Mouse (Mus musculus): ENCODE data around the gene Fermt1.
A peak's percentile ranks its signal among the peaks of the same experiment; 100 is the strongest.

Fermt1 gene

GRCm38 (mm10) chr2:132922076-132922873, 23.4 kb downstream of the Fermt1 start:
- no peak for DNase-seq (ENCODE audit: low read depth, low spot score)

GRCm38 (mm10) chr2:132914785-132915184, 30.9 kb downstream of the Fermt1 start:
- peak; percentile 68 for DNase-seq (ENCODE audit: low read depth, low spot score)

- peak; percentile 40 for DNase-seq (ENCODE audit: low read depth, low spot score)
These were observed 38.9 kb downstream of the Fermt1 start for GRCm38 (mm10) chr2:132906763-132907162.

GRCm38 (mm10) chr2:132904961-132905360, 40.7 kb downstream of the Fermt1 start:
- DNase-seq (ENCODE audit: low read depth, low spot score), result no peak

- peak; percentile 81 for DNase-seq (ENCODE audit: low read depth, low spot score)
These were observed 42.2 kb downstream of the Fermt1 start for GRCm38 (mm10) chr2:132903498-132903897.

GRCm38 (mm10) chr2:132902056-132902455, 43.6 kb downstream of the Fermt1 start:
- DNase-seq (ENCODE audit: low read depth, low spot score), result no peak

- DNase-seq (ENCODE audit: low read depth, low spot score), result no peak
These were observed 44.1 kb downstream of the Fermt1 start for GRCm38 (mm10) chr2:132901636-132902035.

- no peak for DNase-seq (ENCODE audit: low read depth, low spot score)
These were observed 45.1 kb downstream of the Fermt1 start for GRCm38 (mm10) chr2:132900596-132900995.

- no peak for DNase-seq (ENCODE audit: low read depth, low spot score)
These were observed 47.5 kb downstream of the Fermt1 start for GRCm38 (mm10) chr2:132898211-132898610.

GRCm38 (mm10) chr2:132893826-132894225, 51.9 kb downstream of the Fermt1 start:
- peak; percentile 74 for DNase-seq (ENCODE audit: low read depth, low spot score)

GRCm38 (mm10) chr2:132885312-132885711, 60.4 kb downstream of the Fermt1 start:
- peak; percentile 43 for DNase-seq (ENCODE audit: low read depth, low spot score)

- peak; percentile 37 for DNase-seq (ENCODE audit: low read depth, low spot score)
These were observed 61.3 kb downstream of the Fermt1 start for GRCm38 (mm10) chr2:132884303-132884967.

- DNase-seq (ENCODE audit: low read depth, low spot score), result no peak
These were observed 64.7 kb downstream of the Fermt1 start, which contains the start of gene Lrrn4 for GRCm38 (mm10) chr2:132880844-132881645. TSS of gene Lrrn4 (minus strand) at chr2:132880891.

GRCm38 (mm10) chr2:132879261-132880044, 66.3 kb downstream of the Fermt1 start:
- peak; percentile 53 for DNase-seq (ENCODE audit: low read depth, low spot score)

GRCm38 (mm10) chr2:132876991-132877390, 68.7 kb downstream of the Fermt1 start:
- no peak for DNase-seq (ENCODE audit: low read depth, low spot score)

- no peak for DNase-seq (ENCODE audit: low read depth, low spot score)
These were observed 71.9 kb downstream of the Fermt1 start for GRCm38 (mm10) chr2:132873657-132874326.

GRCm38 (mm10) chr2:132871663-132872062, 74.0 kb downstream of the Fermt1 start:
- no peak for DNase-seq (ENCODE audit: low read depth, low spot score)

GRCm38 (mm10) chr2:132870286-132870685, 75.4 kb downstream of the Fermt1 start:
- no peak for DNase-seq (ENCODE audit: low read depth, low spot score)

- no peak for DNase-seq (ENCODE audit: low read depth, low spot score)
These were observed 76.0 kb downstream of the Fermt1 start for GRCm38 (mm10) chr2:132869682-132870081.

- DNase-seq (ENCODE audit: low read depth, low spot score), result no peak
These were observed 78.2 kb downstream of the Fermt1 start for GRCm38 (mm10) chr2:132867521-132867920.

GRCm38 (mm10) chr2:132863325-132863724, 82.4 kb downstream of the Fermt1 start:
- DNase-seq (ENCODE audit: low read depth, low spot score), result no peak

All from brain, adult 2 months (tissue).